Mouse (Mus musculus) cerebellum, adult 2 months (tissue): ENCODE results near the gene Pdss2.

Experiments
- CTCF ChIP-seq: fragments of 200-500 bp; IDR thresholded peaks from 2 replicates; pipeline ENCODE4 v1.5.1; 2011; ENCODE audit warnings: low read depth, mild to moderate bottlenecking, control low read depth, low read length, moderate library complexity, borderline replicate concordance; ENCODE audit not compliant: insufficient read depth
- POLR2A ChIP-seq: fragments of 200-500 bp; IDR thresholded peaks from 2 replicates; pipeline ENCODE4 v1.6.1; 2011; ENCODE audit warnings: low read length, control low read depth, borderline replicate concordance; ENCODE audit not compliant: insufficient read depth

- TF ChIP-seq POLR2A (no peak), CTCF (no peak)
These were observed 259.9 kb downstream of the Pdss2 start for GRCm38 (mm10) chr10:43481179-43481578.
